Mouse (Mus musculus) adrenal gland, postnatal 4 days (tissue): ENCODE measurements around the gene Vipas39. TPM values are rescaled to one million over a fixed set of nuclear protein-coding genes. Genes with fewer than 3 reads are reported as not detected.

Experiments used
- DNase-seq, 2 experiments: peaks; one replicate each; pipeline ENCODE4 v3.0.0; 2021 to 2022; ENCODE audit warnings: low spot score in 2 of 2, mixed read lengths in 2 of 2
- microRNA-seq: library from miRNA; unstranded; fragments of <30 nt; microRNA quantifications from one replicate; pipeline ENCODE4 v1.2.0, GENCODE M21; 2021
- total RNA-seq, 2 experiments: library from RNA; stranded (reverse); gene quantifications; 2 replicates each; pipeline ENCODE4 v1.2.3; 2021

The Vipas39 gene
- total RNA-seq, 2 experiments from 2014 or later: 42.8 to 45.6 TPM

DNA sequence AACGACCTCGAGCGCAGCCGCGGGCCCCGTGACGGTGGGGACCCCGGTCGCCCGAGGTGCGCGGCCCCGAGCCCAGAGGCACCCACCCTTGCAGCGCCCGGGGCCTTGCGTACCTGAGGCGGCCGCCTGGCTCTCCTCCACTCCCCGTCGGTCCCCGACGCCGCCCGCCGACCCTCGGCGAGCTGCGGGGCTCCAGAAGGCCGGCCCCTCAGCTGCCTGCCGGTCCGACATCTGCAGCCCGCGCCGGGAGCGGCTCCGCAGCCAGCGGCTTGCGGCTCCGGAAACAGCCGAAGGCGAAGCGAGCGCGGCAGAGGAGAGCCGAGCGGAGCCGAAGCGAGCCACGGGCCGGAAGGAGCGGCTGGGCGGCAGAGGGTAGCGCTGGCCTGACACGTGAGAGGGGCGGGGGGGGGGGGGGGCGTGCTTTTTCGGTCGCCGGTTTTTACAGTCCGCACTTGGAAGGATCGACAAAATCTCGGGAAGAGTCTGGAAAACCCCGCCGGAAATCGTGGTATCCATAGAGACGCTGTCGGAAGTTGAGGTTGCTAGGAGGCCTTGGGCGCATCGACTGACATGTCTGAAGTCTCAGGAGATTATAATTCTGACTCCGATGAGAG, 66.0 kb downstream of the Vipas39 start, which contains the start of gene Tmed8:
Tmed8 (minus strand) TSS at position 482 of the 614 bp plus-strand sequence.
- DNase-seq: peak; percentile 54 to 60

DNA sequence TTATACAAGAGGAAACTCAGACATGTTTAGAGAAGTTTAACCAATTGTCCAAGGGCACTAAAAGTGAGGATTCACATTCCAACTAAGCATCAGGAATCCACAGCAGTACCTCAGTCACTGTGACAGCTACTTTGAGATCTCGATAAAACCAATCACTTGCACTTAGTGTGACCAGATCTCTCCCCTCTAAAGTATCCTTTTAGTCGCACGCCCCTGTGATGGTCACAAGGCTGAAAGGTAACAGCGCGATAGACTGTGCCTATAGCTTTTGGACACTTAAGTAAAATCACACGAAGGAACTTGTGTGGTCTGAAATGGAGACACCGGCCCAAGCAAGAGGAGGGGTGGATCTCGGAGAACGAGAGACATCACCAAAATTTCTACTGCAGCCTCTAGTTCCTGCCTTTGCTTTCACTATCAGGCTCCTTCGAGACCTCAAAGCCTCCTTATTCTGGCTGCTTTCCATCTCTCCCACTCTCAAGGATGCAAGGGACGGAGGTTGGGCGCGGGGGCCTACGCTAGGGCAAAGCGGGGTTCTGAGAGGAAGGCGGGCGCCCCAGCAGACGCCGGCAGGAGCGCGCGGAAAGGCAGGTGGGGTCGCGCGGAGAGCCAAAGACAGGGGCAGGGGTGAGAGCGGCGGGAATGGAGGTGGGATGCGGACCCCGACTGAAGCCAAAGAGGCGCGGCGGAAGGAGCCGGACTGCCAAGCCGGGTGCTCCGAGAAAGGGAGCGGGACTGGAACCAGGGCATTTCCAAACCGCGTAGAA, 66.7 kb downstream of the Vipas39 start, which contains the start of gene Samd15:
Samd15 (plus strand) TSS at position 518 of the 767 bp plus-strand sequence.
- peak; percentile 14 to 29 for DNase-seq

DNA sequence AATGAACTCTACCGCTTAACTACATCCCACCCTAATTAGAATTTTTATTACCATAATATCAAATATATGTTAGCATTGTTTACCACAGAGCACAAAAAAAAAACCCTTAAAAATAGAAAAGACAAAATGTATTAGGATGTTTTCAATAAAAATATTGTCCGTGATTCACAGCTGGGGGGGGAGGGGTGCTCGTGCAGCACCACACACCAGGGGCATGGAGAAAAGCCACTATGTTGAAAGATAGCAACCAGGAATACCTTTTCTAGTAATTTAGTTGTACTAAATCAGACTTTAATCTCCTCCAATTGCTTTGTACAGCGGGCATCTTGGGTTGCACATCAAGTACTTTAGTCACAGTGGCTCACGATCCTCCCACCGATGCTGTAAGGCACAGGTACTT, 67.3 kb downstream of the Vipas39 start:
- no peak for DNase-seq

DNA sequence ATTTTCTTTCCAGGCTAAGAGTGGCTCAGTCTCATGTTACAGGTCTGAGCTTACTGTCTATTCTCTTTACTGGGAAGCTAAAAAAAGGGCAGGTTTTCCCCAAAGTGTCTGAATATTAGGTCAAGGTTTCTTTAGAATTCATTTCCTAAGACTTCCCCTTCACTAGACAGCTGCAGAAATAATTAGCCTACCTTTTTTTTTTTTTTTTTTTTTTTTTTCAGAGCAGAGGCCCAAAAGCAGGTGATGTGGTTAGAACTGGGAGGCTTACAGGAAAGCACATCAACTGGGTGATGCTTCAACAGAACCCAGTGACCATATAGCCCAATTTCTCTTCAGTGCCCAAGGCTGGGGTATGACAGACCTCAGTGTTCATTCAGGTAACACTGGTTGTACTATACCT, 69.7 kb downstream of the Vipas39 start:
- no peak for DNase-seq

DNA sequence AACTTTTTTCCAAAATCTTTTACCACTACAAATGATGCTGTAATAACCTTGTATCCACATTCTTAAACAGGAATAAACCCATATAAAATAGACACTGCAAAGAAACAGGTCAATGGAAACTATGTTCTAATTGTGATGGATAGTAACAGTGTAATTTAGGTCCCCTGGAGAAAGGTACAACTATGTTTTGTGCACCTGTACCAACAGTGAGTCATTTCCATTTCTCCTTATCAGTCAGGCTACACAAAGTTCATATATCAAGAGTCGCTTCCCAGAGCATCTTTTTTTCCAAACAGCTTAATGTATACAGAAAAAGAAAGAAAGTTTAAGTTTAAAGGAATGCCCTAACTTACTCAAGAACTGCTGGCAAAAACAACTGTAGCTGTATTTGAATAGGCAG, 71.0 kb downstream of the Vipas39 start:
- DNase-seq: no peak

DNA sequence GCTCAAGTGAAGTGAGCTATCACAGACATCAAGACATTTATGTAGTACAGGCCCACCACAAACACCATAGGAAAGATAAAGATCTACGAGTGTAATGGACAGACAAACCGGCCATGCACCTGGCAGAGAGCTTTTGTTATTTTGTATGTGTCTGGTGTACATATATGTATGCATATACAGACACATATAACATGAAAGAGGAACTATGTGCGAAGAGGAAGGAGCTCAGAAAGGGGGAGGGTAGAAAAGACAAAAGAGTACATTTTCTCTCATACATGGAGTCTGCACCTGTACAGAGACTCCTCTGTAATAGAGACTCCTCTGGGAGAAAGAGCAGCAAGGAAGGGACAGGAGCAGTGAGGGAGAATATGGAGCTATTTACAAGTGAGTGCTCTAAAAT, 73.0 kb downstream of the Vipas39 start:
- DNase-seq: no peak

Small RNAs within 50 kb of the gene (microRNA-seq; reads per million reads assigned to microRNA genes)
- not detected for gene Gm47293

Other genes with a start within 250 kb of the Vipas39 start
- 1 to 10 TPM; 2.5 TPM for gene Tmem63c, start 244.9 kb downstream of the Vipas39 start, total RNA-seq
- 1 to 10 TPM; 1.2 to 1.5 TPM for gene Ngb, start 163.7 kb downstream of the Vipas39 start, total RNA-seq
- 100 to 1,000 TPM in 1 of 2 experiments, 10 to 100 TPM in 1; 83.6 to 106 TPM for gene Gstz1, start 119.1 kb downstream of the Vipas39 start, total RNA-seq
- 10 to 100 TPM; 13.4 to 16.7 TPM for gene Pomt2, start 118.3 kb downstream of the Vipas39 start, total RNA-seq
- 1 to 10 TPM; 3.0 to 3.2 TPM for gene Samd15, start 66.5 kb downstream of the Vipas39 start, total RNA-seq
- 10 to 100 TPM; 25.3 to 28.1 TPM for gene Tmed8, start 65.8 kb downstream of the Vipas39 start, total RNA-seq
- gene Noxred1, start 27.5 kb downstream of the Vipas39 start, total RNA-seq: under 1 TPM; 0.17 to 0.51 TPM
- gene Ahsa1, start 223 bp upstream of the Vipas39 start, total RNA-seq: 100 to 1,000 TPM; 119 to 129 TPM
- gene Ism2, start 33.4 kb upstream of the Vipas39 start, total RNA-seq: under 1 TPM; 0.56 to 0.62 TPM
- 100 to 1,000 TPM; 183 to 197 TPM for gene Sptlc2, start 122.1 kb upstream of the Vipas39 start, total RNA-seq
- 100 to 1,000 TPM; 158 to 179 TPM for gene Slirp, start 177.6 kb upstream of the Vipas39 start, total RNA-seq
- gene Alkbh1, start 177.8 kb upstream of the Vipas39 start, total RNA-seq: 10 to 100 TPM; 30.2 to 33.2 TPM
- gene Snw1, start 206.0 kb upstream of the Vipas39 start, total RNA-seq: 10 to 100 TPM; 80.2 to 84.5 TPM
- not detected for gene Gm5788, start 228.5 kb upstream of the Vipas39 start, total RNA-seq
- gene Gm8300, start 248.1 kb upstream of the Vipas39 start, total RNA-seq: not detected